Comparison of ENCODE assay signal across 9 mouse cellular contexts in genomic region chr3:98312867-98313266, GRCm38 (mm10). TPM values are rescaled to one million over a fixed set of nuclear protein-coding genes. Genes with fewer than 3 reads are reported as not detected.
A peak's percentile ranks its signal among the peaks of the same experiment; 100 is the strongest.
DNase-seq lines count a peak whose midpoint lies in the region; ATAC-seq lines count a peak whose summit lies in the region.
"Had no signal": no experiment of that assay in that cellular context is flagged by ENCODE, and none has a peak within 500 bp of the region (broad histone marks: within the 10 kb centered on the region; RNA-seq: fewer than 3 reads in every experiment).

No protein-coding gene starts in this region.

- no peak overlapping the region for H3K4me3 ChIP-seq in embryonic facial prominence, embryonic 12.5 days
- H3K4me3 ChIP-seq: myocyte had no signal

- no peaks in the 10 kb centered on the region for H3K9me3 ChIP-seq in embryonic facial prominence, embryonic 12.5 days

- no peak overlapping the region for H3K9ac ChIP-seq in embryonic facial prominence, embryonic 12.5 days

- peaks cover 28% of the 10 kb centered on the region for H3K36me3 ChIP-seq in embryonic facial prominence, embryonic 12.5 days

- H3K4me1 ChIP-seq in embryonic facial prominence, embryonic 12.5 days, result peaks cover 8% of the 10 kb centered on the region

- H3K27ac ChIP-seq in embryonic facial prominence, embryonic 12.5 days, result no peak overlapping the region

- no peak overlapping the region for H3K4me2 ChIP-seq in embryonic facial prominence, embryonic 12.5 days (replicated peaks)

- no peaks in the 10 kb centered on the region for H3K27me3 ChIP-seq in embryonic facial prominence, embryonic 12.5 days

- 39% methylated on average over 7 of the region's 7 CpGs for WGBS in embryonic facial prominence, embryonic 12.5 days

- intact Hi-C loops in heart, postnatal 25 days (cut with DNase I), result loop anchor here (1.0 to 5.0 kb wide), 2 partner anchors 86 to 386 kb away; no protein-coding TSS in a partner anchor

- ATAC-seq in CD4-positive, CD25-positive, alpha-beta regulatory T cell, adult 4 months, result peak; percentile 61
- peak; percentile 49 for ATAC-seq in activated CD4-positive, CD25-positive, alpha-beta regulatory T cell, adult 4 months
- ATAC-seq in embryonic facial prominence, embryonic 12.5 days (ENCODE audit: insufficient number of reproducible peaks, insufficient read depth, low FRiP score, low TSS enrichment), result peak; percentile 49; the same call in 1 of the 2 replicates
- ATAC-seq in erythroid progenitor cell, adult 5-6 weeks (replicated peaks; ENCODE audit: low FRiP score, poor library complexity, severe bottlenecking), result no peak

- DNase-seq in heart, postnatal 25 days (ENCODE audit: low spot score), result peak; percentile 10
- peak; percentile 60 for DNase-seq in kidney, postnatal 14 days
- peak; percentile 48 for DNase-seq in lung, postnatal 25 days (ENCODE audit: low spot score)
- peak; percentile 79 for DNase-seq in retina, postnatal 1 day

RNA-seq across cellular contexts. Expression of gene Phgdh, which starts 26.9 kb away (rescaled TPM):
- 100 to 1,000 TPM in 1 of 2 experiments, 10 to 100 TPM in 1; 98.0 to 189 TPM for polyA plus RNA-seq in CD4-positive, CD25-positive, alpha-beta regulatory T cell, adult 4 months (2017; shearing (Covaris generic))
- polyA plus RNA-seq in activated CD4-positive, CD25-positive, alpha-beta regulatory T cell, adult 4 months (2017; shearing (Covaris generic)), result 100 to 1,000 TPM; 107 to 156 TPM
- polyA plus RNA-seq in embryonic facial prominence, embryonic 12.5 days (2016; fragmentation: Nextera tagmentation; extraction: Ambion mirVana), result 267 and 276 TPM in 2 replicates
- total RNA-seq in heart, postnatal 25 days (2021), result 1 to 10 TPM; 2.2 to 3.1 TPM
- total RNA-seq in erythroid progenitor cell, adult 5-6 weeks (2015; ENCODE audit: low replicate concordance), result 6.7 and 6.8 TPM in 2 replicates
- 6.7 and 17.9 TPM in 2 replicates for total RNA-seq in erythroid progenitor cell, adult 5-6 weeks (2017; ENCODE audit: low replicate concordance)

RNA-seq across cellular contexts. Expression of gene Hmgcs2, which starts 32.6 kb away (rescaled TPM):
- not detected for polyA plus RNA-seq in CD4-positive, CD25-positive, alpha-beta regulatory T cell, adult 4 months (2017; shearing (Covaris generic))
- polyA plus RNA-seq in activated CD4-positive, CD25-positive, alpha-beta regulatory T cell, adult 4 months (2017; shearing (Covaris generic)), result not detected
- 2.7 and 2.8 TPM in 2 replicates for polyA plus RNA-seq in embryonic facial prominence, embryonic 12.5 days (2016; fragmentation: Nextera tagmentation; extraction: Ambion mirVana)
- 10 to 100 TPM; 12.7 to 14.3 TPM for total RNA-seq in heart, postnatal 25 days (2021)
- total RNA-seq in erythroid progenitor cell, adult 5-6 weeks (2015; ENCODE audit: low replicate concordance), result not detected in 2 replicates
- 1.6 TPM in 1 of 2 replicates, not detected in the other for total RNA-seq in erythroid progenitor cell, adult 5-6 weeks (2017; ENCODE audit: low replicate concordance)
- polyA plus RNA-seq: myocyte had no signal

Comparison
In these comparisons a context has a peak if more than half of its experiments do, and no peak if none do; other contexts are left out.
1. DNase-seq: peak in every context shown above with its lines; median percentile 79 in retina, postnatal 1 day; 60 in kidney, postnatal 14 days; 48 in lung, postnatal 25 days; 10 in heart, postnatal 25 days.